ENCODE assay signal across 8 mouse cellular contexts in the genomic region with DNA sequence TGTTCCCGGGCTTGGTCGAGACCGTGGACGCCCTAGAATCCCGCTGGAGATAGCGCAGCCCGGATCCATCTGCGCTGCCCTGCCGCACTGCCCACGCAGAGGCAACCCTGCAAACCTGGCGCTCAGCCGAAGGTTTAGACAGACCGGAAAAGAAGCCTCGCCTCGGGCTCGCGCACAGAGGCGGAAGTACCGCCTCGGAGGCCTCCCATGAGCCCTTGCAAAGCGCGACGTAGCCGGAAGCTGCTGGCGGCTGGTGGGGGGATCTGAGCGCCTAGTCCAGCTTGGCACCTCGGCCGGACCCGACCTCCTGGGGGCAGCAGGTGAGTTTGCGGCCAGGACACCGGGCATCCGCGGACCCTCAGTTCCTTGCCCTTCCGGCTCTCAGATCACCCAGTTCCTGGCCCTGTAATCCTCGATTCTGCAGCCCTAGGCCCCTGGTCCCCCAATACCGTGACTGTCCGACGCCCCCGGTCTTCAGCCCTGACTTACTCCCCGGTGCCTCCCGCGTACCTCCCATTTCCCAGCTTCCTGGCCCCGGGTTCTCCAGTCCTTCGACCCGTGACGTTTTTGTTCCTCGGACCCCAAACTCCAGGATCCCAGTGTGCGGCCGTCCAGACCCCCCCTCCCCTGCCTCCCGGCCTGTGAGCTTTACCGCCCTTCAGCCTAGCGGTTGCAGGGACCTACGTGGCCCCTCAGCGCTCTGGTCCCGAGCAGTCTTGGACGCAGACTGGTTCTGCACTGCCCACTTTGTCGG. TPM values are rescaled to one million over a fixed set of nuclear protein-coding genes. Genes with fewer than 3 reads are reported as not detected.
DNase-seq lines count a peak whose midpoint lies in the region; ATAC-seq and TF ChIP-seq lines count a peak whose summit lies in the region.

A gene (plus strand): TSS at position 216 of the 754 bp plus-strand sequence.

- TF ChIP-seq CTCF in Patski (IDR thresholded peaks at IDR 0.05): no peak

- CTCF ChIA-PET in Patski (lab: Charles Lee): interaction anchor here (0.9 to 10.9 kb wide), 5 partner anchors 8 to 40 kb away, joined by 3 to 123 read pairs (median 3); a partner anchor contains a TSS

- H3K4me2 ChIP-seq in hindbrain, embryonic 14.5 days (replicated peaks): peak within 1 kb of the TSS; percentile 91

- ATAC-seq in Patski: peak; percentile 90
- peak; percentile 93 for ATAC-seq in hindbrain, embryonic 14.5 days (ENCODE audit: low FRiP score)

- H3K9me3 ChIP-seq in hindbrain, embryonic 14.5 days (ENCODE audit: control insufficient read depth, low read length): no peaks in the 10 kb centered on the region

- POLR2A ChIA-PET in Patski (lab: Charles Lee): interaction anchor here (1.0 to 1.6 kb wide), 4 partner anchors 10 to 47 kb away, joined by 3 to 5 read pairs (median 4); a partner anchor contains a TSS

- peak within 1 kb of the TSS; percentile 90 for H3K9ac ChIP-seq in hindbrain, embryonic 14.5 days

- in situ Hi-C loops in Patski (cut with MboI; ENCODE audit: low pct_unique_long_range_greater_than_20kb): no loop called here

- H3K27ac ChIP-seq in hindbrain, embryonic 14.5 days: peak within 1 kb of the TSS; percentile 93

- peak within 1 kb of the TSS; percentile 89 for H3K4me3 ChIP-seq in hindbrain, embryonic 14.5 days (replicated peaks; ENCODE audit: low read length)

- WGBS in hindbrain, embryonic 14.5 days: under 1% methylated on average over 57 of the region's 57 CpGs

- H3K4me1 ChIP-seq in hindbrain, embryonic 14.5 days (replicated peaks; ENCODE audit: control insufficient read depth, insufficient read depth, low read length): peaks cover 15% of the 10 kb centered on the region

- no peaks in the 10 kb centered on the region for H3K27me3 ChIP-seq in Patski
- H3K27me3 ChIP-seq in hindbrain, embryonic 14.5 days (ENCODE audit: control insufficient read depth, insufficient read depth, low read length): no peaks in the 10 kb centered on the region

- DNase-seq in Patski (ENCODE audit: low read depth, low spot score): peak; percentile 67
- DNase-seq in cerebellum, postnatal 25 days: peak; percentile 97 to 98
- peak; percentile 80 to 87 for DNase-seq in frontal cortex, postnatal 25 days (ENCODE audit: low spot score in 2 of 2)
- peak; percentile 91 for DNase-seq in hindbrain, embryonic 14.5 days (ENCODE audit: low spot score)
- DNase-seq in layer of hippocampus, postnatal 36 days: peak; percentile 93 to 94
- peak; percentile 95 for DNase-seq in lung, postnatal 36 days
- peak; percentile 94 for DNase-seq in retina, postnatal 1 day
- peak; percentile 87 to 90 for DNase-seq in urinary bladder, adult 18-20 months (ENCODE audit: low spot score in 2 of 2)

- peaks cover 30% of the 10 kb centered on the region for H3K36me3 ChIP-seq in hindbrain, embryonic 14.5 days (replicated peaks; ENCODE audit: control insufficient read depth, insufficient read depth)

RNA-seq across cellular contexts. Expression of the gene that starts here (rescaled TPM):
- polyA plus RNA-seq in Patski (2021): 56.2 TPM
- polyA plus RNA-seq in hindbrain, embryonic 14.5 days (2014; fragmentation: Nextera tagmentation; extraction: Ambion mirVana): 88.2 and 96.2 TPM in 2 replicates
- total RNA-seq in layer of hippocampus, postnatal 36 days (2021): 100 to 1,000 TPM; 121 to 130 TPM

Comparison
In these comparisons a context has a peak if more than half of its experiments do, and no peak if none do; other contexts are left out.
1. Peak in every context shown above with its lines: DNase-seq, ATAC-seq, H3K4me3 ChIP-seq and H3K27ac ChIP-seq.